8 mouse cellular contexts compared by ENCODE assay signal in the genomic region with DNA sequence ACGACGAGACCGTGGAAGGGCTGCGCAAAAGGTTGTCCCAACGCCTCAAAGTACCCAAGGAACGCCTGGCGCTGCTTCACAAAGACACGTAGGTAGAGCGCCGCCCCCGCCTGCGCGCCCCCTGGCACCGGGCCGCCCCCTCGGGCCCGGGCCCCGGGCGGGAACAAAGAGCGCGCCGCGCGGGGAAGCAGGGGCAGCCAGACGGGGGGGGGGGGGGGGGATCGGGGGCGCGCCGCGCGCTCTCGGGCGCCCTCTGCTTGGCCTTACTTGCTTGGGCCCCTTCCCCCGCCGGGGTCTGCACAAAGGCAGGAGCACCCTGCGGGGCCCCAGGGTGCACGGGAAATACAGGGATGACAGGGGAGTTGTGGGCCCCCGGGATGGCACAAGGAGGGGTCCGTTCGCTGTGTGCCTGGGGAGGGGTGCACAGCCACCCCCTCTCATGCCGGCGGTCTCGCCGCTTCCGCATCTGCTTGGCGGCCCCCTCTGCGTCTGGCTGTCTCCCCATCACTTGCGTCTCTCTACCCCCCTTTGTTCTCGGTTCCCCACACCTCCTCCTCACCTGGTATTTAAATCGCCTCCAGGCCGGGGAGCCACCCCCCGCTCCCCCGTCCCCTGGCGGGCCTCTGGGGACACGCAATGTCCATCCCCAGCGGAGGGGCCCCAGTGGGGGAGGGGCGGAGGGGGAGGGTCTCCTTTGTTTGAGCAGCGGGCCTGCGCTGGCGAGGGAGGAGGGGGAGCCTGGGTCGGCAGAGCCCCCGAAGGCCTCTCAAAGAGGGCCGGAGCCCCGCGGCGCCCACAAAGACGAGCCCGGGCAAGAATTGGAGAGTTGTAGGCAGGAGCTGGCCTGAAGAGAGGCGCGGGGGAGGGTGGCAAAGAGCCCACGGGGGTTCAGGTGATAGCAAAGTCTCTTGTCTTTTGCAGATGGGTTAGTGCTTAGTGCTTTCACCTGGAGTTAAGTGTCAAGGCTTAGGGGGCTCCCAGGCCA. TPM values are rescaled to one million over a fixed set of nuclear protein-coding genes. Genes with fewer than 3 reads are reported as not detected.
DNase-seq lines count a peak whose midpoint lies in the region; ATAC-seq and TF ChIP-seq lines count a peak whose summit lies in the region.

No protein-coding gene starts in this region.

- peak overlapping the region; percentile 96 for H3K4me2 ChIP-seq in hindbrain, embryonic 15.5 days
- peak overlapping the region; percentile 98 for H3K4me2 ChIP-seq in liver, embryonic 12.5 days
- H3K4me2 ChIP-seq in neural tube, embryonic 12.5 days (replicated peaks): peak overlapping the region; percentile 91

- H3K36me3 ChIP-seq in hindbrain, embryonic 15.5 days: peaks cover 25% of the 10 kb centered on the region
- peaks cover 73% of the 10 kb centered on the region for H3K36me3 ChIP-seq in liver, embryonic 12.5 days
- H3K36me3 ChIP-seq in neural tube, embryonic 12.5 days: peaks cover 55% of the 10 kb centered on the region

- ATAC-seq in hindbrain, embryonic 15.5 days (ENCODE audit: low FRiP score, low read depth): no peak
- ATAC-seq in liver, embryonic 12.5 days: no peak
- ATAC-seq in neural tube, embryonic 12.5 days (ENCODE audit: low FRiP score, low read depth): 0 out of 2 replicates have a peak, but pooled peaks have one; percentile 4

- peak overlapping the region; percentile 81 for H3K4me3 ChIP-seq in embryonic fibroblast, embryonic 13.5 days (ENCODE audit: insufficient read depth, low read length)
- peak overlapping the region; percentile 87 for H3K4me3 ChIP-seq in hindbrain, embryonic 15.5 days
- peak overlapping the region; percentile 85 for H3K4me3 ChIP-seq in liver, embryonic 12.5 days
- H3K4me3 ChIP-seq in neural tube, embryonic 12.5 days: peak overlapping the region; percentile 99

- peak; percentile 98 for DNase-seq in heart, adult 11 months
- DNase-seq in heart, adult 8-10 months (ENCODE audit: low spot score): no peak
- peak; percentile 75 for DNase-seq in adrenal gland, postnatal 10 days
- peak; percentile 84 to 89 for DNase-seq in thymus, postnatal 36 days

- no peak for TF ChIP-seq CTCF in embryonic fibroblast, embryonic 13.5 days (IDR thresholded peaks at IDR 0.05; ENCODE audit: borderline replicate concordance, insufficient read depth, low read length)

- under 1% methylated on average over 49 of the region's 71 CpGs for WGBS in hindbrain, embryonic 15.5 days
- under 1% methylated on average over 61 of the region's 71 CpGs for WGBS in liver, embryonic 12.5 days (ENCODE audit: insufficient replicate concordance)
- 1% methylated on average over 70 of the region's 71 CpGs for WGBS in neural tube, embryonic 12.5 days

- H3K9me3 ChIP-seq in hindbrain, embryonic 15.5 days: no peaks in the 10 kb centered on the region
- no peaks in the 10 kb centered on the region for H3K9me3 ChIP-seq in liver, embryonic 12.5 days (replicated peaks)
- H3K9me3 ChIP-seq in neural tube, embryonic 12.5 days: no peaks in the 10 kb centered on the region

- peak overlapping the region; percentile 99 for H3K9ac ChIP-seq in hindbrain, embryonic 15.5 days
- H3K9ac ChIP-seq in liver, embryonic 12.5 days: peak overlapping the region; percentile 91
- peak overlapping the region; percentile 100 for H3K9ac ChIP-seq in neural tube, embryonic 12.5 days

- TF ChIP-seq POLR2A in embryonic fibroblast, embryonic 13.5 days (IDR thresholded peaks at IDR 0.05; ENCODE audit: low read depth, low read length): no peak; the same call in none of the 2 replicates

- peaks cover 10% of the 10 kb centered on the region for H3K4me1 ChIP-seq in embryonic fibroblast, embryonic 13.5 days (ENCODE audit: control insufficient read depth, insufficient read depth, low read length)
- peaks cover 57% of the 10 kb centered on the region for H3K4me1 ChIP-seq in hindbrain, embryonic 15.5 days (replicated peaks)
- peaks cover 87% of the 10 kb centered on the region for H3K4me1 ChIP-seq in liver, embryonic 12.5 days
- H3K4me1 ChIP-seq in neural tube, embryonic 12.5 days: peaks cover 57% of the 10 kb centered on the region

- H3K27me3 ChIP-seq in hindbrain, embryonic 15.5 days: no peaks in the 10 kb centered on the region
- H3K27me3 ChIP-seq in liver, embryonic 12.5 days (replicated peaks): no peaks in the 10 kb centered on the region
- no peaks in the 10 kb centered on the region for H3K27me3 ChIP-seq in neural tube, embryonic 12.5 days (replicated peaks)

- peak overlapping the region; percentile 95 for H3K27ac ChIP-seq in embryonic fibroblast, embryonic 13.5 days (ENCODE audit: insufficient read depth, low read length)
- H3K27ac ChIP-seq in hindbrain, embryonic 15.5 days (replicated peaks): peak overlapping the region; percentile 100
- H3K27ac ChIP-seq in liver, embryonic 12.5 days: peak overlapping the region; percentile 98
- H3K27ac ChIP-seq in neural tube, embryonic 12.5 days: peak overlapping the region; percentile 99

RNA-seq across cellular contexts. Expression of gene Midn, which starts 2.4 kb away (rescaled TPM):
- total RNA-seq in heart, adult 8-10 months (2022): 100 to 1,000 TPM in 1 of 4 experiments, 10 to 100 TPM in 3; 83.9 to 111 (median 91.0) TPM
- 100 to 1,000 TPM; 106 to 127 TPM for total RNA-seq in adrenal gland, postnatal 10 days (2021)
- polyA plus RNA-seq in embryonic fibroblast, embryonic 13.5 days (2011; ENCODE audit: insufficient read length, low read depth, missing spikeins): 101 TPM in 2 replicates
- 22.6 and 26.0 TPM in 2 replicates for polyA plus RNA-seq in hindbrain, embryonic 15.5 days (2015; fragmentation: Nextera tagmentation; extraction: Ambion mirVana)
- polyA plus RNA-seq in liver, embryonic 12.5 days (2016; fragmentation: Nextera tagmentation; extraction: Ambion mirVana): 5.7 and 6.3 TPM in 2 replicates
- polyA plus RNA-seq in neural tube, embryonic 12.5 days (2016; fragmentation: Nextera tagmentation; extraction: Ambion mirVana): 40.8 and 45.1 TPM in 2 replicates

RNA-seq across cellular contexts. Expression of gene Cbarp, which starts 9.9 kb away (rescaled TPM):
- 1 to 10 TPM; 3.8 to 6.1 (median 4.6) TPM for total RNA-seq in heart, adult 8-10 months (2022)
- 10 to 100 TPM; 41.6 to 65.6 TPM for total RNA-seq in adrenal gland, postnatal 10 days (2021)
- 24.1 and 28.4 TPM in 2 replicates for polyA plus RNA-seq in embryonic fibroblast, embryonic 13.5 days (2011; ENCODE audit: insufficient read length, low read depth, missing spikeins)
- 61.4 and 71.3 TPM in 2 replicates for polyA plus RNA-seq in hindbrain, embryonic 15.5 days (2015; fragmentation: Nextera tagmentation; extraction: Ambion mirVana)
- 0.94 and 0.96 TPM in 2 replicates for polyA plus RNA-seq in liver, embryonic 12.5 days (2016; fragmentation: Nextera tagmentation; extraction: Ambion mirVana)
- 26.5 and 27.3 TPM in 2 replicates for polyA plus RNA-seq in neural tube, embryonic 12.5 days (2016; fragmentation: Nextera tagmentation; extraction: Ambion mirVana)

RNA-seq across cellular contexts. Expression of gene Atp5d, which starts 12.1 kb away (rescaled TPM):
- 1,000 to 10,000 TPM; 1,050 to 1,135 (median 1,101) TPM for total RNA-seq in heart, adult 8-10 months (2022)
- total RNA-seq in adrenal gland, postnatal 10 days (2021): 100 to 1,000 TPM; 982 to 996 TPM
- polyA plus RNA-seq in embryonic fibroblast, embryonic 13.5 days (2011; ENCODE audit: insufficient read length, low read depth, missing spikeins): 202 and 250 TPM in 2 replicates
- 503 and 517 TPM in 2 replicates for polyA plus RNA-seq in hindbrain, embryonic 15.5 days (2015; fragmentation: Nextera tagmentation; extraction: Ambion mirVana)
- polyA plus RNA-seq in liver, embryonic 12.5 days (2016; fragmentation: Nextera tagmentation; extraction: Ambion mirVana): 393 and 419 TPM in 2 replicates
- polyA plus RNA-seq in neural tube, embryonic 12.5 days (2016; fragmentation: Nextera tagmentation; extraction: Ambion mirVana): 396 and 422 TPM in 2 replicates

RNA-seq across cellular contexts. Expression of gene Cirbp, which starts 15.3 kb away (rescaled TPM):
- 10 to 100 TPM; 34.7 to 69.7 (median 51.6) TPM for total RNA-seq in heart, adult 8-10 months (2022)
- total RNA-seq in adrenal gland, postnatal 10 days (2021): 100 to 1,000 TPM; 102 to 168 TPM
- polyA plus RNA-seq in embryonic fibroblast, embryonic 13.5 days (2011; ENCODE audit: insufficient read length, low read depth, missing spikeins): 29.2 and 50.2 TPM in 2 replicates
- 295 and 319 TPM in 2 replicates for polyA plus RNA-seq in hindbrain, embryonic 15.5 days (2015; fragmentation: Nextera tagmentation; extraction: Ambion mirVana)
- polyA plus RNA-seq in liver, embryonic 12.5 days (2016; fragmentation: Nextera tagmentation; extraction: Ambion mirVana): 22.1 and 27.3 TPM in 2 replicates
- polyA plus RNA-seq in neural tube, embryonic 12.5 days (2016; fragmentation: Nextera tagmentation; extraction: Ambion mirVana): 262 and 273 TPM in 2 replicates

RNA-seq across cellular contexts. Expression of gene 1600002K03Rik, which starts 22.2 kb away (rescaled TPM):
- total RNA-seq in heart, adult 8-10 months (2022): 1 to 10 TPM; 4.9 to 7.7 (median 5.9) TPM
- total RNA-seq in adrenal gland, postnatal 10 days (2021): 1 to 10 TPM; 6.4 to 7.7 TPM
- 8.4 and 12.2 TPM in 2 replicates for polyA plus RNA-seq in embryonic fibroblast, embryonic 13.5 days (2011; ENCODE audit: insufficient read length, low read depth, missing spikeins)
- 10.1 and 12.7 TPM in 2 replicates for polyA plus RNA-seq in hindbrain, embryonic 15.5 days (2015; fragmentation: Nextera tagmentation; extraction: Ambion mirVana)
- polyA plus RNA-seq in liver, embryonic 12.5 days (2016; fragmentation: Nextera tagmentation; extraction: Ambion mirVana): 14.0 and 16.4 TPM in 2 replicates
- polyA plus RNA-seq in neural tube, embryonic 12.5 days (2016; fragmentation: Nextera tagmentation; extraction: Ambion mirVana): 14.9 and 15.7 TPM in 2 replicates

Comparison
In these comparisons a context has a peak if more than half of its experiments do, and no peak if none do; other contexts are left out.
1. RNA of gene Cbarp, which starts 9.9 kb away (polyA plus RNA-seq): 61.4 to 71.3 TPM in hindbrain, embryonic 15.5 days, 24.1 to 28.4 TPM in embryonic fibroblast, embryonic 13.5 days and 26.5 to 27.3 TPM in neural tube, embryonic 12.5 days; 0.94 to 0.96 TPM in liver, embryonic 12.5 days; every median in the first group is over 10 times any median in the second.
2. Peak in every context shown above with its lines, with median percentiles within 50 percentile points of each other: H3K27ac ChIP-seq, H3K4me3 ChIP-seq, H3K4me2 ChIP-seq and H3K9ac ChIP-seq.